Mouse (Mus musculus): ENCODE measurements at regions not wholly inside any gene's neighbourhood (a gene's known extent, or its start where the extent isn't known, plus 50 kb on each side); places are given as distances from the start of the nearest gene placed in this dataset.

DNA sequence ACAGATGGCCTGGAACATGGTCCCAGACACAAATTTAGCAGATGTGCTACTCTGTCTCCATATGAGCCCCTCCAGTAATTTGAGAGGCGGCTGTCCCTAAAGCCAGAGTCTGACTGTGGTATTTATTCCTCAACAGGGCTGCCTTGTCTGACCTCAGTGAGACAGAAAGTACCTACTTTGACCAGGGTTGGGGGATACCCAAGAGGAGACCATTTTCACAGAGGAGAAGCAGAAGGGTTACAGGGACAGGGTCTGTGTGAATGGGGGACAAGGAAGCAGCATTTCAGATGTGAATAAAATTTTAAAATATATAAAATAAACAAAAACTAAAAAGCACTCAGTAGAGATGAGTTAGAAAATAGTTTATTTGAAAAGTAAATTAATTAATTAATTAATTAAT, 339.8 kb upstream of the Cdh18 start:
- TF ChIP-seq CTCF (conservative IDR thresholded peaks at IDR 0.05; ENCODE audit: low read length) (no peak), POU5F1 (IDR thresholded peaks at IDR 0.05; ENCODE audit: borderline replicate concordance, low read length) (no peak)

Measured in E14TG2a.4 (cell line).